Mouse (Mus musculus): ENCODE results near the gene Tex14. TPM values are rescaled to one million over a fixed set of nuclear protein-coding genes. Genes with fewer than 3 reads are reported as not detected.

The Tex14 gene
- total and polyA plus RNA-seq, 3 experiments, result 0.42 TPM; not detected in 1

GRCm38 (mm10) chr11:87587211-87587874, 182.5 kb downstream of the Tex14 start:
- DNase-seq (ENCODE audit: low read depth, low spot score), result no peak
- TF ChIP-seq ELF1 (IDR thresholded peaks at IDR 0.05; ENCODE audit: low read depth, low read length), result no peak
- peaks cover 0 to 6% of the 10 kb centered on the region in 2 experiments; a peak in 2 of 4 replicates for H3K36me3 ChIP-seq (ENCODE audit: control insufficient read depth in 1 of 2, insufficient read depth in 2 of 2, low read length in 2 of 2)
- H3K4me3 ChIP-seq (ENCODE audit: control insufficient read depth in 1 of 2, insufficient read depth in 1 of 2, low read depth in 2 of 2, low read length in 2 of 2), result no peak overlapping the region
- no peak overlapping the region for H3K9ac ChIP-seq (ENCODE audit: control insufficient read depth, low read depth, low read length, poor library complexity, severe bottlenecking)
- H3K4me1 ChIP-seq (ENCODE audit: control insufficient read depth in 1 of 2, insufficient read depth in 2 of 2, low read length in 2 of 2), result peaks cover 5 to 6% of the 10 kb centered on the region in 2 experiments; a peak in 3 of 4 replicates
- no peak overlapping the region for H3K27ac ChIP-seq (ENCODE audit: control insufficient read depth, low read depth, low read length)
- no peaks in the 10 kb centered on the region; a peak in 1 of 4 replicates for H3K27me3 ChIP-seq (ENCODE audit: control insufficient read depth in 1 of 2, insufficient read depth in 2 of 2, low read length in 2 of 2)
- no peaks in the 10 kb centered on the region for H3K9me3 ChIP-seq (replicated peaks; ENCODE audit: insufficient read depth, low read length)
- peaks cover 12% of the 10 kb centered on the region for H3K79me2 ChIP-seq (ENCODE audit: control insufficient read depth, insufficient read depth, low read length, poor library complexity)

- no peak overlapping the region for H3K27ac ChIP-seq (ENCODE audit: control insufficient read depth, low read depth, low read length)
- TF ChIP-seq MAFK (IDR thresholded peaks at IDR 0.05; ENCODE audit: borderline replicate concordance, low read depth, low read length), result no peak
- TF ChIP-seq POLR2A (IDR thresholded peaks at IDR 0.05; ENCODE audit: control insufficient read depth in 1 of 2, insufficient read depth in 1 of 2, low read depth in 1 of 2, low read length in 2 of 2, poor library complexity in 1 of 2), result peak in 1 of 2 experiments; percentile 20; a peak in 1 of 4 replicates
- H3K27me3 ChIP-seq (ENCODE audit: control insufficient read depth in 1 of 2, insufficient read depth in 2 of 2, low read length in 2 of 2), result no peaks in the 10 kb centered on the region
- no peaks in the 10 kb centered on the region for H3K9me3 ChIP-seq (replicated peaks; ENCODE audit: insufficient read depth, low read length)
- peaks cover 0 to 13% of the 10 kb centered on the region in 2 experiments; a peak in 2 of 4 replicates for H3K36me3 ChIP-seq (ENCODE audit: control insufficient read depth in 1 of 2, insufficient read depth in 2 of 2, low read length in 2 of 2)
- H3K79me2 ChIP-seq (ENCODE audit: control insufficient read depth, insufficient read depth, low read length, poor library complexity), result peaks cover 26% of the 10 kb centered on the region
- H3K9ac ChIP-seq (ENCODE audit: control insufficient read depth, low read depth, low read length, poor library complexity, severe bottlenecking), result no peak overlapping the region
- no peak for DNase-seq (ENCODE audit: low read depth, low spot score)
- H3K4me3 ChIP-seq (ENCODE audit: control insufficient read depth in 1 of 2, insufficient read depth in 1 of 2, low read depth in 2 of 2, low read length in 2 of 2), result no peak overlapping the region
- peaks cover 5 to 17% of the 10 kb centered on the region in 2 experiments; a peak in 3 of 4 replicates for H3K4me1 ChIP-seq (ENCODE audit: control insufficient read depth in 1 of 2, insufficient read depth in 2 of 2, low read length in 2 of 2)
Measured at GRCm38 (mm10) chr11:87589605-87590004, 184.7 kb downstream of the Tex14 start.

DNA sequence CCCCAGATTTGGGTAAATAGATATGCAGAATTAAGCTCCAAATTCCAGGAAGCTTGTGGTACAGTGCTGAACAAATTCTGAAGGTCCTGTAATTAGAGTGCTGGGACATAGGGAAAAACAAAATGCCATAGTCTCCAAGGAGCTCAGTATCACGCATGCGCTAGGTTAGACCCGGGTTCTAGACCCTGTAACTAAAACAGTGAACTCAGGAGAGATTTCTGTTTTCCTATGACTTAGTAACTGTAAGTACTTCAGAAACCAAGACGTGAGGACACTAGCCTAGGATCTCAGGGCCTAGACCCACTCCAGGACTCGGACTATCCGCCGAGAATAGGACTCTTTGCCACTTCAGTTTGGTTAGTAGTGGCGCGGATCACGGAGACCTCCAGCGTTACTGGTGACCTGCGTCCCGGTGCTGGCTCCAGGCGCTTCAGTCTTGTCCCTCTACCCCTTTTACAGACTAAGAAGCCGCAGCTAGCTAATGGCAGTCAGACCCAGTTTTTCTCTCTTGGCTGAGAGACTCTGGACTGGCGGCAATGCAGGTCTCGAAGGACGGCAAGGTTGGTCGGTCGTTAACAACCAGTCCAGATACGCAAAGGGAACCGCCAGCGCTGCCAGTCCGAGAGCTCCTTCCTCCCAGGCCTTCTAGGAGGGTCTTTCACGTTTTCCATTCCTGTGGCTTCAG, 186.1 kb downstream of the Tex14 start:
- TF ChIP-seq NELFE (IDR thresholded peaks at IDR 0.05; ENCODE audit: low read depth, low read length) (no peak), TBP (IDR thresholded peaks at IDR 0.05; ENCODE audit: low read depth, low read length) (no peak), MYB (IDR thresholded peaks at IDR 0.05; ENCODE audit: low read depth, low read length) (no peak), ELF1 (IDR thresholded peaks at IDR 0.05; ENCODE audit: low read depth, low read length) (no peak), MEF2A (IDR thresholded peaks at IDR 0.05; ENCODE audit: extremely low read depth, insufficient replicate concordance, low read depth, low read length, poor library complexity, severe bottlenecking) (no peak), NRF1 (IDR thresholded peaks at IDR 0.05; ENCODE audit: insufficient read depth, low read depth, low read length, poor library complexity, severe bottlenecking) (peak; percentile 80), POLR2AphosphoS2 (IDR thresholded peaks at IDR 0.05; ENCODE audit: low read length) (peak; percentile 15; the same call in 1 of the 2 replicates)
- no peaks in the 10 kb centered on the region for H3K27me3 ChIP-seq (ENCODE audit: control insufficient read depth in 1 of 2, insufficient read depth in 2 of 2, low read length in 2 of 2)
- peaks cover 26% of the 10 kb centered on the region for H3K79me2 ChIP-seq (ENCODE audit: control insufficient read depth, insufficient read depth, low read length, poor library complexity)
- peak; percentile 78 for DNase-seq (ENCODE audit: low read depth, low spot score)
- peaks cover 0 to 13% of the 10 kb centered on the region in 2 experiments; a peak in 2 of 4 replicates for H3K36me3 ChIP-seq (ENCODE audit: control insufficient read depth in 1 of 2, insufficient read depth in 2 of 2, low read length in 2 of 2)
- peak overlapping the region; percentile 84 to 86 for H3K4me3 ChIP-seq (ENCODE audit: control insufficient read depth in 1 of 2, insufficient read depth in 1 of 2, low read depth in 2 of 2, low read length in 2 of 2)
- H3K4me1 ChIP-seq (ENCODE audit: control insufficient read depth in 1 of 2, insufficient read depth in 2 of 2, low read length in 2 of 2), result peaks cover 5 to 17% of the 10 kb centered on the region in 2 experiments; a peak in 3 of 4 replicates
- peak overlapping the region; percentile 88 for H3K9ac ChIP-seq (ENCODE audit: control insufficient read depth, low read depth, low read length, poor library complexity, severe bottlenecking)
- no peaks in the 10 kb centered on the region for H3K9me3 ChIP-seq (replicated peaks; ENCODE audit: insufficient read depth, low read length)
- H3K27ac ChIP-seq (ENCODE audit: control insufficient read depth, low read depth, low read length), result peak overlapping the region; percentile 85
